Mouse (Mus musculus): ENCODE results near the gene Nedd1.

Nedd1 gene

GRCm38 (mm10) chr10:92721771-92722619 is at the start of gene Nedd1:
Gene Nedd1, minus strand, starts transcription at chr10:92722420.
- peak; percentile 93 to 95 for DNase-seq (ENCODE audit: low spot score in 2 of 2)

GRCm38 (mm10) chr10:92754359-92754758 is 32.1 kb upstream of the Nedd1 start:
- no peak for DNase-seq (ENCODE audit: low spot score in 2 of 2)

- no peak for DNase-seq (ENCODE audit: low spot score in 2 of 2)
Measured at GRCm38 (mm10) chr10:92730339-92730738, 8.1 kb upstream of the Nedd1 start.

- no peak for DNase-seq (ENCODE audit: low spot score in 2 of 2)
Measured at GRCm38 (mm10) chr10:92728723-92729122, 6.5 kb upstream of the Nedd1 start.

- no peak for DNase-seq (ENCODE audit: low spot score in 2 of 2)
Measured at GRCm38 (mm10) chr10:92722620-92722988, 384 bp upstream of the Nedd1 start.

GRCm38 (mm10) chr10:92699032-92699431 is 23.2 kb downstream of the Nedd1 start:
- DNase-seq (ENCODE audit: low spot score in 2 of 2) = no peak

- no peak for DNase-seq (ENCODE audit: low spot score in 2 of 2)
Measured at GRCm38 (mm10) chr10:92675056-92675455, 47.2 kb downstream of the Nedd1 start.

- no peak for DNase-seq (ENCODE audit: low spot score in 2 of 2)
Measured at GRCm38 (mm10) chr10:92671906-92672305, 50.3 kb downstream of the Nedd1 start.

- no peak for DNase-seq (ENCODE audit: low spot score in 2 of 2)
Measured at GRCm38 (mm10) chr10:92665287-92665686, 56.9 kb downstream of the Nedd1 start.

- no peak for DNase-seq (ENCODE audit: low spot score in 2 of 2)
Measured at GRCm38 (mm10) chr10:92653266-92653665, 69.0 kb downstream of the Nedd1 start.

- no peak for DNase-seq (ENCODE audit: low spot score in 2 of 2)
Measured at GRCm38 (mm10) chr10:92652399-92652920, 69.8 kb downstream of the Nedd1 start.

GRCm38 (mm10) chr10:92651266-92651665 is 71.0 kb downstream of the Nedd1 start:
- no peak for DNase-seq (ENCODE audit: low spot score in 2 of 2)

- DNase-seq (ENCODE audit: low spot score in 2 of 2) = no peak
Measured at GRCm38 (mm10) chr10:92649096-92649495, 73.1 kb downstream of the Nedd1 start.

- DNase-seq (ENCODE audit: low spot score in 2 of 2) = no peak
Measured at GRCm38 (mm10) chr10:92647691-92648090, 74.5 kb downstream of the Nedd1 start.

GRCm38 (mm10) chr10:92643995-92644394 is 78.2 kb downstream of the Nedd1 start:
- DNase-seq (ENCODE audit: low spot score in 2 of 2) = no peak

GRCm38 (mm10) chr10:92641032-92641431 is 81.2 kb downstream of the Nedd1 start:
- DNase-seq (ENCODE audit: low spot score in 2 of 2) = no peak
